Mouse (Mus musculus): Measurements from ENCODE around the gene Gm12248.

- no peak for TF ChIP-seq GATA1 (IDR thresholded peaks at IDR 0.05; ENCODE audit: borderline replicate concordance, low read length)
- no peak for TF ChIP-seq FLI1 (IDR thresholded peaks at IDR 0.05; ENCODE audit: low read length)
These were observed 71.3 kb downstream of the Gm12248 start for GRCm38 (mm10) chr11:58021618-58022017.
